Mouse (Mus musculus): ENCODE measurements at regions not wholly inside any gene's neighbourhood (a gene's known extent, or its start where the extent isn't known, plus 50 kb on each side); places are given as distances from the start of the nearest gene placed in this dataset.

DNA sequence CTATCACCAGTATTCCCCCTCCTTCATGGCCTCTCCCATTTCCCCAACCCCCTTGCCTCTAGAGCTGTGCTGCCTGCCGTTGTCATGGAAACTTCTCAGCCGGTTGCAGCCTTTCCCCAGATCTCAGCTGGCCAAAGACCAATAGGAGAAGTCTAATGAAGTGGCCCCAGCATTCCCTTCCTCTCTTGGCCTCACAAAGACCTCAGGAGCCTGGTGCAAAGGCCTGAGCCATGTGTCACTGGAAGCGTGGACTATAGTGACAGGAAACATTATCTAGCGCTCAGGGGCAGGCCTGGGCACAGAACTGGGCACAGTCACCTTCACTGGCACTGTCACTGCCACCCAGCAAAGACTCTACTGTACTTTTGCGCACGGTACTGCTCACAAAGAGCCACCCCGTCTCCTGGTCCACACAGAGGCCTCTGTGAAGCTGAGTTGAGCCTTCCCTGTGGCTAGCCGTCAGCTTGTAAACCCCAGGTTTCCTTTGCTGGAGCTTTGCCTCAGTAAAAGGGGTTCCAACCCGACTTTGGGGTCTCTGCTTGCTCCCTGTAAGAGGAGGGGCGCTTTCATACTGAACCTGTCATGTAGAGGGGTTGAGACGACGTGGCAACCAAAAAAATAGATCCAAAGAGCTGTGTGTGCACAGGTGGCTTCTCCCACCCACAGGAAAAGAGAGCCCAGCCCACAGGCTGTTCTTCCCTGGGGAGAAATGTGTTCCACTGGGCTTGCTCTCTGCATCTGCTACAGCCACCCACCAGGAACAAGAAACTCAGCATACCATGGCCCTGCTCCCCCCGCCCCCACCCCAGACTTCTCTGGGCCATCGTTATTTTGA is 282.5 kb upstream of the Gjb5 start:
- H3K4me2 ChIP-seq (ENCODE audit: low read depth, low read length): no peak overlapping the region
- 43% methylated on average over 14 of the region's 14 CpGs for WGBS
- H3K36me3 ChIP-seq (ENCODE audit: control insufficient read depth, insufficient read depth, low read length): no peaks in the 10 kb centered on the region
- no peak overlapping the region for H3K9ac ChIP-seq (replicated peaks; ENCODE audit: low read depth, low read length)
- no peak overlapping the region for H3K4me3 ChIP-seq (ENCODE audit: low read depth, low read length)
- peaks cover 20% of the 10 kb centered on the region for H3K4me1 ChIP-seq (ENCODE audit: control insufficient read depth, insufficient read depth, low read length)
- H3K27me3 ChIP-seq (ENCODE audit: control insufficient read depth, insufficient read depth, low read length): no peaks in the 10 kb centered on the region
- H3K9me3 ChIP-seq (ENCODE audit: control insufficient read depth, low read length): no peaks in the 10 kb centered on the region
- peak overlapping the region; percentile 76 for H3K27ac ChIP-seq (ENCODE audit: low read depth, low read length)
- ATAC-seq (ENCODE audit: low read depth): peak; percentile 88

- peak; percentile 16; the same call in 1 of the 2 replicates for ATAC-seq (ENCODE audit: low read depth)
- 89% methylated on average over 3 of the region's 3 CpGs for WGBS
- no peak overlapping the region for H3K27ac ChIP-seq (ENCODE audit: low read depth, low read length)
- no peaks in the 10 kb centered on the region for H3K27me3 ChIP-seq (ENCODE audit: control insufficient read depth, insufficient read depth, low read length)
- H3K4me1 ChIP-seq (ENCODE audit: control insufficient read depth, insufficient read depth, low read length): peaks cover 20% of the 10 kb centered on the region
- no peak overlapping the region for H3K4me3 ChIP-seq (ENCODE audit: low read depth, low read length)
- H3K36me3 ChIP-seq (ENCODE audit: control insufficient read depth, insufficient read depth, low read length): no peaks in the 10 kb centered on the region
- H3K9ac ChIP-seq (replicated peaks; ENCODE audit: low read depth, low read length): no peak overlapping the region
- no peaks in the 10 kb centered on the region for H3K9me3 ChIP-seq (ENCODE audit: control insufficient read depth, low read length)
- no peak overlapping the region for H3K4me2 ChIP-seq (ENCODE audit: low read depth, low read length)
Observed at GRCm38 (mm10) chr4:127639765-127640164, 281.8 kb upstream of the Gjb5 start.

DNA sequence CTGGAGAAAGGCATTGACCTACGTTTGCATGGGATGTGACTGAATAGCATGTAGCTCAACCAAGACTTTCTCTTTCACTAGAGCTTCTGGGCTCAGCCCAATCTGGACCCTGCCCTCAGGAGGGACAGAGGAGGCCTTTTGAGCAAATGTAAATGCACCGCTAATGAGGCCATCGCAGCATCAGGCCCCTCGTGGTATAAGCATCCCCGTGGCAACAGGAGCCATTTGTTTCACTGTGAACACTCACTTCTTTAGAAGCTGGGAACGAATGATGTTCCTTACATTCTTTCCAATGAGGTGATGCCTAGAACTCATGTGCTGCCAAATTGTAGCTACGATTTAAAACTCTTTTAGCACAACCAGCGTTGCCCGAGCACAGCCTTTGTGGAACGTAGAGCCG is 279.0 kb upstream of the Gjb5 start:
- ATAC-seq (ENCODE audit: low read depth): no peak
- Histone ChIP-seq H3K9ac (replicated peaks; ENCODE audit: low read depth, low read length) (no peak overlapping the region), H3K4me1 (ENCODE audit: control insufficient read depth, insufficient read depth, low read length) (peaks cover 20% of the 10 kb centered on the region), H3K27me3 (ENCODE audit: control insufficient read depth, insufficient read depth, low read length) (no peaks in the 10 kb centered on the region), H3K36me3 (ENCODE audit: control insufficient read depth, insufficient read depth, low read length) (no peaks in the 10 kb centered on the region), H3K4me3 (ENCODE audit: low read depth, low read length) (no peak overlapping the region), H3K4me2 (ENCODE audit: low read depth, low read length) (no peak overlapping the region), H3K9me3 (ENCODE audit: control insufficient read depth, low read length) (no peaks in the 10 kb centered on the region), H3K27ac (ENCODE audit: low read depth, low read length) (no peak overlapping the region)
- 33% methylated on average over 11 of the region's 11 CpGs for WGBS

DNA sequence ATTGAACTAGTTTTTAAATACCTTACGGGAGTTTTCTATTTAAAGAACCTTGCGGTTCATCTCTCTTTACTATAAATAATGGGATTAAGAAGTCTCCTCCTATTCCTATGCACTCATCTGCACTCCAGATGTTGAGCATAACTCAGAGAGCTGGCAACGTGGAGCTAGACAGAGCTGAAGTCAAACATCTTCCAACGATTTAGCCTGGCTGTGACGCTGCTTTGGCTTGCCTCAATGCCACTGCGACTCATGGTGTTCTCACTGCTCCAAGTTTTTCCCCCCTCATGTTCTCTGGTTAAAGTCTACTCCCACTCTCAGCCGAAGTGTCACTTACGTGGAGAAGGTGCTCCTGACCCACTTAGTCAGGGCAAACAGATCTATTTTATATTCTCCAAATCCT is 277.3 kb upstream of the Gjb5 start:
- no peaks in the 10 kb centered on the region for H3K9me3 ChIP-seq (ENCODE audit: control insufficient read depth, low read length)
- no peak overlapping the region for H3K9ac ChIP-seq (replicated peaks; ENCODE audit: low read depth, low read length)
- no peak overlapping the region for H3K4me3 ChIP-seq (ENCODE audit: low read depth, low read length)
- H3K36me3 ChIP-seq (ENCODE audit: control insufficient read depth, insufficient read depth, low read length): no peaks in the 10 kb centered on the region
- no peaks in the 10 kb centered on the region for H3K27me3 ChIP-seq (ENCODE audit: control insufficient read depth, insufficient read depth, low read length)
- ATAC-seq (ENCODE audit: low read depth): no peak
- H3K4me1 ChIP-seq (ENCODE audit: control insufficient read depth, insufficient read depth, low read length): peaks cover 10% of the 10 kb centered on the region
- H3K27ac ChIP-seq (ENCODE audit: low read depth, low read length): no peak overlapping the region
- no peak overlapping the region for H3K4me2 ChIP-seq (ENCODE audit: low read depth, low read length)
- 88% methylated on average over 8 of the region's 8 CpGs for WGBS

GRCm38 (mm10) chr4:127619870-127620269 is 261.9 kb upstream of the Gjb5 start:
- WGBS: 12% methylated on average over 14 of the region's 14 CpGs
- Histone ChIP-seq H3K4me1 (ENCODE audit: control insufficient read depth, insufficient read depth, low read length) (no peaks in the 10 kb centered on the region), H3K9ac (replicated peaks; ENCODE audit: low read depth, low read length) (no peak overlapping the region), H3K27ac (ENCODE audit: low read depth, low read length) (no peak overlapping the region), H3K4me3 (ENCODE audit: low read depth, low read length) (no peak overlapping the region), H3K4me2 (ENCODE audit: low read depth, low read length) (no peak overlapping the region), H3K9me3 (ENCODE audit: control insufficient read depth, low read length) (no peaks in the 10 kb centered on the region), H3K36me3 (ENCODE audit: control insufficient read depth, insufficient read depth, low read length) (no peaks in the 10 kb centered on the region), H3K27me3 (ENCODE audit: control insufficient read depth, insufficient read depth, low read length) (no peaks in the 10 kb centered on the region)
- ATAC-seq (ENCODE audit: low read depth): no peak

DNA sequence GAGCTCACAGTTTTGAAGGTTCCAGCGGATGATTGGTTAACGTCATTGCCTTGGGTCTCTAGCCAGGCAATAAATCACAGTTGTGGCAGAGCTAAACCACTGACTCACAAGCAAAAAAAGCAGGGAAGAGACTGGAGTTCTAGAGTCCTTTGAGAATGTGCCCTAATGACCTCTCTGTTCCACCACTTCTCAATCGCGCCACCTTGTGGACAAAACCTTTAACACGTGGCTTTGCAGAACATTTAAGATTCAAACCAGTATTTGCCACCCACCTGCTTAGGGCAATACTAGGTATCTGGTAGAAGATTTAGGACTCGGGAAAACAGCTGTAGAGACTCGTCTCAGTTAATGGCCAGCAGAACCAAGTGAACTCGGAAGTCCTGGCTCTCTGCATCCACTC is 254.8 kb upstream of the Gjb5 start:
- no peak overlapping the region for H3K4me3 ChIP-seq (ENCODE audit: low read depth, low read length)
- no peaks in the 10 kb centered on the region for H3K4me1 ChIP-seq (ENCODE audit: control insufficient read depth, insufficient read depth, low read length)
- no peak for ATAC-seq (ENCODE audit: low read depth)
- no peak overlapping the region for H3K9ac ChIP-seq (replicated peaks; ENCODE audit: low read depth, low read length)
- H3K9me3 ChIP-seq (ENCODE audit: control insufficient read depth, low read length): no peaks in the 10 kb centered on the region
- H3K36me3 ChIP-seq (ENCODE audit: control insufficient read depth, insufficient read depth, low read length): no peaks in the 10 kb centered on the region
- no peak overlapping the region for H3K4me2 ChIP-seq (ENCODE audit: low read depth, low read length)
- 49% methylated on average over 8 of the region's 8 CpGs for WGBS
- H3K27me3 ChIP-seq (ENCODE audit: control insufficient read depth, insufficient read depth, low read length): no peaks in the 10 kb centered on the region
- H3K27ac ChIP-seq (ENCODE audit: low read depth, low read length): no peak overlapping the region

DNA sequence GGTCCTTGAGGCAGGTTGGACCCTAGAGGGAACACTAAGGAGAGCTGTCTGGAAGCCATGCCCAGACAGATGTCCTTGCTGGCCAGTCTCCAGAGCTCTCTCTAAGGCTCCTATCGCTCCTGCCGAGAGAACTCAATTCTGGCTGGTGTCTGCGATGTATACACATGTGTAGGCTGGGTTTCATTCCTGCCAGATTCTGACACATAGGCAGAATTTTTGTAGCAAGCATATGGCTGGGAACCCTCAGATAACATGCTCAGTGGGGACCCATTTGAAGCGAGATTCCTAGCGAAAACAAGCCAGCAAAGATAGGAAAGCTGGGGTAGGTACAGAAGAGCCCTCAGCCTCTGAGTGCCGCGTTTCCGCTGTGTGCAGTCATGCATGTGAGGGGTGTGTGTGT is 242.9 kb upstream of the Gjb5 start:
- H3K4me3 ChIP-seq (ENCODE audit: low read depth, low read length): no peak overlapping the region
- no peaks in the 10 kb centered on the region for H3K9me3 ChIP-seq (ENCODE audit: control insufficient read depth, low read length)
- 61% methylated on average over 8 of the region's 8 CpGs for WGBS
- no peaks in the 10 kb centered on the region for H3K36me3 ChIP-seq (ENCODE audit: control insufficient read depth, insufficient read depth, low read length)
- H3K4me1 ChIP-seq (ENCODE audit: control insufficient read depth, insufficient read depth, low read length): no peaks in the 10 kb centered on the region
- H3K27ac ChIP-seq (ENCODE audit: low read depth, low read length): no peak overlapping the region
- no peaks in the 10 kb centered on the region for H3K27me3 ChIP-seq (ENCODE audit: control insufficient read depth, insufficient read depth, low read length)
- no peak overlapping the region for H3K9ac ChIP-seq (replicated peaks; ENCODE audit: low read depth, low read length)
- no peak overlapping the region for H3K4me2 ChIP-seq (ENCODE audit: low read depth, low read length)
- no peak for ATAC-seq (ENCODE audit: low read depth)

DNA sequence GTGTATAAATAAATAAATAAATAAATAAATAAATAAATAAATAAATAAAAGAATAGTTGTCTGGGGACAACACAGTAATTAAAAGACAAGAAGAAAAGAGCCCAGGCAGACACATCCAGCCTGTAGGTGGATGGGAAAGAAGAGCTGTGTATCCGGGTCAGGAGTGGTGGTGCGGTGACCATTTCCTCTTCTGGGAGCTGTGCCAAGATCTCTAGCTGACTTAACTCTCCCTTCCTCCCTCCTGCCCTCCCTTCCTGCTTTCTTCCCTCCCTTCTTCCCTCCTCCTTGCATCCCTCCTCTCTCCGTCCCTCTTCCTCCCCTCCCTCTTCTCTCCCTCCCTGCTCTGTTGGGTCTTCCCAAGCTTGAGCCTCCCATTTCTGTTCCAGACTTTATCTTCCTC is 240.6 kb upstream of the Gjb5 start:
- Histone ChIP-seq H3K4me1 (ENCODE audit: control insufficient read depth, insufficient read depth, low read length) (peaks cover 4% of the 10 kb centered on the region; the same call in 1 of the 2 replicates), H3K27ac (ENCODE audit: low read depth, low read length) (no peak overlapping the region), H3K9me3 (ENCODE audit: control insufficient read depth, low read length) (no peaks in the 10 kb centered on the region), H3K36me3 (ENCODE audit: control insufficient read depth, insufficient read depth, low read length) (no peaks in the 10 kb centered on the region), H3K4me2 (ENCODE audit: low read depth, low read length) (no peak overlapping the region), H3K4me3 (ENCODE audit: low read depth, low read length) (no peak overlapping the region), H3K9ac (replicated peaks; ENCODE audit: low read depth, low read length) (no peak overlapping the region), H3K27me3 (ENCODE audit: control insufficient read depth, insufficient read depth, low read length) (no peaks in the 10 kb centered on the region)
- WGBS: 82% methylated on average over 3 of the region's 3 CpGs
- no peak for ATAC-seq (ENCODE audit: low read depth)

GRCm38 (mm10) chr4:127594081-127594480 is 236.1 kb upstream of the Gjb5 start:
- WGBS: 56% methylated on average over 8 of the region's 8 CpGs
- Histone ChIP-seq H3K27ac (ENCODE audit: low read depth, low read length) (no peak overlapping the region), H3K4me3 (ENCODE audit: low read depth, low read length) (no peak overlapping the region), H3K4me2 (ENCODE audit: low read depth, low read length) (no peak overlapping the region), H3K9ac (replicated peaks; ENCODE audit: low read depth, low read length) (no peak overlapping the region), H3K9me3 (ENCODE audit: control insufficient read depth, low read length) (no peaks in the 10 kb centered on the region; the same call in 1 of the 2 replicates), H3K36me3 (ENCODE audit: control insufficient read depth, insufficient read depth, low read length) (no peaks in the 10 kb centered on the region), H3K4me1 (ENCODE audit: control insufficient read depth, insufficient read depth, low read length) (peaks cover 4% of the 10 kb centered on the region; the same call in 1 of the 2 replicates), H3K27me3 (ENCODE audit: control insufficient read depth, insufficient read depth, low read length) (no peaks in the 10 kb centered on the region)
- no peak for ATAC-seq (ENCODE audit: low read depth)
